Mouse (Mus musculus): ENCODE measurements around the gene Cyb561a3. TPM values are rescaled to one million over a fixed set of nuclear protein-coding genes. Genes with fewer than 3 reads are reported as not detected.
A peak's percentile ranks its signal among the peaks of the same experiment; 100 is the strongest.
"Not testable (repeated sequence)": the region's sequence is repeated elsewhere in the genome, so short reads cannot be mapped to it uniquely, and the experiment has no call there.

Cyb561a3 gene
- 15.1 and 15.5 TPM in 2 replicates for polyA plus RNA-seq (2012; rRNA removed)

DNA sequence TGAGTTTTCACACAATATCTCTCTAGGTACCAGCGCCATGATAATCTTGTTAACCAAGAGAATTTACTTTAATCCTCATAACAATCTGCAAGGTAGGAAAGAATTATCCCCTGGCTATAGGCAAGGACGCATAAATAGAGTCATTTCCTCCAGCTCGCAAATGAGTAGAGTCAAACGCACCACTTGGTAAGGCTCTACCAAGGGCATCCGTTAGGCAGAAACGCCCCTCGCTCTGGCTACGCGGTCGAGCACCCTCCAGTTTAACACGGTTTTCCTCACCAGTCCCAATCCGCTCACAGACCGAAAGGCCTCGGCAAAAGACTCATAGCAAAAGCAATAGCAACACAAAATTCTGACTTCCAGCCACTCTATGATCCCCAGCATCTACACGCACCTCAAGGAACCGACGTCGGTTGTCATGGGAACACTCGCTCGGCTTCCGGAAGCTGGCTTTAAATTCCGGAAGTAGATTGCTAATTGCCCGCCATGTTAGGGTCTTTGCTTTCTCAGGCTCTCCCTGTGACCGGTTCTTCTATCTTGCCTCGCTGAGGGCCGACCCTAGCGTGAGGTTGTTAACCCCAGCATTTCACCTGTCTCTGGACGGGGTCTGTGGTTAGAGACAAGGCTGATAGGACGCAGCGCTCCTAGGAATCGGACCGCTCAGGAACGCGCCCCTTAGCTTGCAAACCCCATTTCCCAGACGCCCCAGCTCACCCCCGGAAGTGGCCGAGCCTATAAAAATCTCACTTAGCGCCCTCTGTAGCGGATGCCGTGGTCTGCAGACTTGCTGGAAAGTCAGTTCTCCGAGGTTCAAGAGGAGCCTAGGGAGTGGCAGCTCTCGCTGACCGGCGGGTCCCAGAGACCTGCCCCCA lies at the start of gene Cyb561a3, which contains the start of gene Tmem138:
Cyb561a3 (plus strand) TSS at position 483 of the 872 bp plus-strand sequence.
Tmem138 (minus strand) TSS at position 673 of the 872 bp plus-strand sequence.
- Histone ChIP-seq H3K27ac (ENCODE audit: insufficient read depth, low read length) (peak within 1 kb of the TSS; percentile 75), H3K4me3 (ENCODE audit: insufficient read depth, low read length) (peak within 1 kb of the TSS; percentile 54), H3K4me1 (ENCODE audit: control insufficient read depth, insufficient read depth, low read length) (0 out of 2 replicates have a peak, but pooled peaks cover 1% of the 10 kb centered on the region)
- TF ChIP-seq POLR2A (IDR thresholded peaks at IDR 0.05; ENCODE audit: extremely low read depth, insufficient read depth, low read length) (peak; percentile 86), CTCF (IDR thresholded peaks at IDR 0.05; ENCODE audit: extremely low read depth, insufficient read depth, low read length) (no peak)

DNA sequence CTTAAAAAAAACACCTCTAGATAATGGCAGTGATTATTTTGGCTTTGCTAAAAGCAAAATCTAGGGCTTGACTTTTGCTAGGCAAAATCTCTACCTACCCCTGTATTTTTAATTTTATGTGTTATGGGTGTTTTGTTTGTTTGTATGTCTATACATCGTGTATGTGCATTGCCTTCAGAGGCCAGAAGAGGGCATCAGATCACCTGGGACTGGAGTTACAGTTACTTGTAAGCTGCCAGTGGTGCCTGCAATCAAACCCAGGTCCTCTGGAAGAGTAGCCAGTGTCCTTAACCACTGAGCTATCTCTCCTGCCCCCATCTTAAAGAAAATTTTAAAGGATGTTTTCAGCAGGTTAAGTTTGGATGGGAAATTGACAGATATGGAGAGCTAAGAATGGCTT lies 46.9 kb upstream of the Cyb561a3 start:
- H3K4me3 ChIP-seq (ENCODE audit: insufficient read depth, low read length): no peak overlapping the region
- TF ChIP-seq POLR2A (IDR thresholded peaks at IDR 0.05; ENCODE audit: extremely low read depth, insufficient read depth, low read length) (no peak), CTCF (IDR thresholded peaks at IDR 0.05; ENCODE audit: extremely low read depth, insufficient read depth, low read length) (no peak)
- peaks cover 3% of the 10 kb centered on the region for H3K4me1 ChIP-seq (ENCODE audit: control insufficient read depth, insufficient read depth, low read length)
- no peak overlapping the region for H3K27ac ChIP-seq (ENCODE audit: insufficient read depth, low read length)

DNA sequence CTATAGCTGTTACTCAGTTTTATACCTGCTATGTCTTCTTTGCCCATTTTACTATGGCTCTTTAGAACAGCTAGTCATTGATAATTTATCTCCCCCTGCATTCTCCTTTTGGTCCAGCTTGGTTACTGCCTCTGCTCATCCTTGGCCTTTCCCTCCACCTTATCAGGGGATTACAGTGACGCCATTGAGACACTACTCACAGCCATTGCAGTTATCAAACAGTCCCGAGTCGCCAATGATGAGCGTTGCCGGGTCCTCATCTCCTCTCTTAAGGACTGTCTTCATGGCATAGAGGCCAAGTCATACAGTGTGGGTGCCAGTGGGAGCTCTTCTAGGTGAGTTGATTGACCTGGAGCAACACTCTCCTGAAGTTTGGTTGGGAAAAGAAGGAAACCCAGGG lies 37.5 kb upstream of the Cyb561a3 start:
- no peak overlapping the region for H3K27ac ChIP-seq (ENCODE audit: insufficient read depth, low read length)
- no peak overlapping the region for H3K4me3 ChIP-seq (ENCODE audit: insufficient read depth, low read length)
- no peaks in the 10 kb centered on the region for H3K4me1 ChIP-seq (ENCODE audit: control insufficient read depth, insufficient read depth, low read length)
- TF ChIP-seq CTCF (IDR thresholded peaks at IDR 0.05; ENCODE audit: extremely low read depth, insufficient read depth, low read length) (no peak), POLR2A (IDR thresholded peaks at IDR 0.05; ENCODE audit: extremely low read depth, insufficient read depth, low read length) (no peak)

DNA sequence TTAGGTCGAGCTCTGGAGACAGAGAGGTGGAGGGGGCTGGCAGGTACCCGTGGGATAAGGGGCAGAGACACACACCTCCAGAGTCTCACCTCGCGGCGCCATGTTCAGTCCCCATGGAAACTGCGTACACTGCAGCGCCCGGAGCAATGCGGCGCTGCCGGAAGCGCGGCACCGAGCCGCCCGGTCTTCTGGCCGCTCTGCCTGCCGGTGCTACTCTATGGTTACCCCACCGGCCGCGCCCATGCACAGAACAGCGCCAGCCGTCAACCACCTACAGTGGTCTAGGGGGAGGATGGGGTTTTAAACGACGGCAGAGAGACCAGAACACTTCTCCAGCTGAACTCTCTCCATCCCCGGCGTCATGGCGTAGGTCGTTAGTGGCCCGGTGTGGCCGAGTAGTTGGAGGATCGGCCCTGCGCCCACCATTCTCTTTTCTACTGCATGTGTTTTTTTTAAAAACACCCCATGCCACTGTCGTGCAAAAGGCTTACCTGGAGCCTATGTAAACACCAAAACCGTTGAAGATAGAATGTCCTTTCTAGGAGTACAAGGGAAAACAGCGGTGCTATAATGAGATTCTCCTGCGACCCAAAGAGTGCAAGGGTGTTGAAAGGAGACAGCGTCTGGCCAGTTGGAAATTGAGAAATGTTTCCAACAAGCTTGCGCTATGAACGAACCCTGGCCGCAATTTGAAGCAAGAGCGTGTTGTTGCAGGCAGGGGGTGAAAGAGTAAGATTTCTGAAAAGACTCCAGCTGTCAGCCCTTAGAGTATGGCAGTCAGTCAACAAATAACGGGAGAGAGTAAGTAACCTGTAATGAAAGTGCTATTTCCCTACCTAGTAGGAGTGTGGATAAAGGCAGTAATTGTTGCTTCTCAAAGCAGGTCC lies 21.1 kb upstream of the Cyb561a3 start, which contains the start of gene Tmem216:
Tmem216 (minus strand) TSS at position 615 of the 887 bp plus-strand sequence.
- no peak for TF ChIP-seq CTCF (IDR thresholded peaks at IDR 0.05; ENCODE audit: extremely low read depth, insufficient read depth, low read length)
- peak; percentile 49; the same call in 1 of the 2 replicates for TF ChIP-seq POLR2A (IDR thresholded peaks at IDR 0.05; ENCODE audit: extremely low read depth, insufficient read depth, low read length)
- Histone ChIP-seq H3K4me3 (ENCODE audit: insufficient read depth, low read length) (peak within 1 kb of the TSS; percentile 53), H3K27ac (ENCODE audit: insufficient read depth, low read length) (peak within 1 kb of the TSS; percentile 54), H3K4me1 (ENCODE audit: control insufficient read depth, insufficient read depth, low read length) (no peaks in the 10 kb centered on the region; the same call in 1 of the 2 replicates)

DNA sequence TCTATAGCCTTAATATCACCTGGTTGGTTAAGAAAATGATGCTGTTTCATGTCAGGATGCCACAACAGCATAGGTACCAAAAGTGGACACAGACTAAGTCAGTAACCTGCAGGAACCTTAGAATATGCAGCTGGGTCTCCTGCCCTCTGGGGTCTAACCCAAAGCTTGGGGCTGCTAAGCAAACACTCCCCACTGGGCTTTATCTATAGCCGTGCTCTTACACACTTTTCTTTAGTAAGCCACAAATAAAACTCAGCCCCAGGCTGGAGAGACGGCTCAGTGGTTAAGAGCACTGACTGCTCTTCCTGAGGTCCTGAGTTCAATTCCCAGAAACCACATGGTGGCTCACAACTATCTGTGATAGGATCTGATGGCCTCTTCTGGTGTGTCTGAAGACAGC lies 20.0 kb upstream of the Cyb561a3 start:
- Histone ChIP-seq H3K27ac (ENCODE audit: insufficient read depth, low read length) (no peak overlapping the region), H3K4me1 (ENCODE audit: control insufficient read depth, insufficient read depth, low read length) (no peaks in the 10 kb centered on the region; the same call in 1 of the 2 replicates), H3K4me3 (ENCODE audit: insufficient read depth, low read length) (no peak overlapping the region)
- no peak for TF ChIP-seq CTCF (IDR thresholded peaks at IDR 0.05; ENCODE audit: extremely low read depth, insufficient read depth, low read length)
- no peak for TF ChIP-seq POLR2A (IDR thresholded peaks at IDR 0.05; ENCODE audit: extremely low read depth, insufficient read depth, low read length)

DNA sequence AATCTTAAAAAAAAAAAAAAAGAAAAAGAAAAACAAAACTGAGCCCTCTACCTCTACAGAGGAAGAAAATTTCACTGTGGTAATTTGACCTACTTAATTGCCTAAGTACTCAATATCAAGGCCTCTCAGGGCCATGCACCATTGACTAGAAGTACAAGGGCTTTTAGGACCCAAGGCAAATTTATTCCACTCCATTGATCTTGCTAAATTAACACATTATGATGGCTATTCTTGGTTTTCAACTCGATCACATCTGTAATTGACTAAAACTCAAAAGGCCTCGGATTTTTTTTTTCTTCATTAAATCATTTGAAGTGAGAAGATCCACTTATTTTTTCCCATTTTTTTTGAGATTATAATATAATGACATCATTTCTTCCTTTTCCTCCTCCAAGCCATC lies 19.5 kb upstream of the Cyb561a3 start:
- Histone ChIP-seq H3K4me3 (ENCODE audit: insufficient read depth, low read length) (no peak overlapping the region), H3K27ac (ENCODE audit: insufficient read depth, low read length) (no peak overlapping the region), H3K4me1 (ENCODE audit: control insufficient read depth, insufficient read depth, low read length) (no peaks in the 10 kb centered on the region; the same call in 1 of the 2 replicates)
- TF ChIP-seq CTCF (IDR thresholded peaks at IDR 0.05; ENCODE audit: extremely low read depth, insufficient read depth, low read length) (no peak), POLR2A (IDR thresholded peaks at IDR 0.05; ENCODE audit: extremely low read depth, insufficient read depth, low read length) (no peak)

DNA sequence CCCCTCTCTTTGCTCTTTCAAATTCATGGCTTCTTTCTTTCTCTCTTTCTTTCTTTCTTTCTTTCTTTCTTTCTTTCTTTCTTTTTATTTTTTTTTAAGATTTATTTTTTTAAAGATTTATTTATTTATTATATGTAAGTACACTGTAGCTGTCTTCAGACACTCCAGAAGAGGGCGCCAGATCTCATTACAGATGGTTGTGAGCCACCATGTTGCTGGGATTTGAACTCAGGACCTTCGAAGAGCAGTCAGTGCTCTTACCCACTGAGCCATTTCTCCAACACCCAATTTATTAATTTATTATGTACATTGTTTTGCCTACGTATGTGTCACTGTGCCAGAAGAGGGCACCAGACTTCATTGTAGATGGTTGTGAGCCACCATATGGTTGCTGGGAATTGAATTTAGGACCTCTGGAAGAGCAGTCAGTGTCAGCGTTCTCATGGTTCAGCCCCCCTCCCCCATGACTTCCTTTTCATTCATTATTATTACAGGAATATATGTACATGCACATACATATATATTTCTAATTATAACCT lies 19.1 kb upstream of the Cyb561a3 start:
- H3K4me3 ChIP-seq (ENCODE audit: insufficient read depth, low read length); H3K27ac ChIP-seq (ENCODE audit: insufficient read depth, low read length); H3K4me1 ChIP-seq (ENCODE audit: control insufficient read depth, insufficient read depth, low read length): not testable (repeated sequence)

DNA sequence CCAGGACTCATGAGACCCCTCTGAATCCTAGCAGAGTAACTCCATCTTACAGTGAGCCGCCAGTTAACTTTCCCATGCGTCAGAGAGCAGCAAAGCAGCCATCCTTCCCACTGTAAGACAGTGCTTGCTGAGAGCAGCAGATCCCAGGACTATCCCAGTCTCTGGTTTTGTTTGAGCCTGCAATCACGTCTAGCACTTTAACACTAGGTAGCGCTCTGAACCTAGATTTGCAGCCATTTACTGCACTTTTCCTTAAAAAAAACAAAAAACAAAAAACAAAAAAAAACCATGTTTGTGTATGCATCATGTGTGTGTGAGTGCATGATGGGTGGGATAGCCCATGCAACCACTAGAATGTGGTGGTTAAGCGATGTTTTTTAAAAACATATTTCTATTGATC lies 16.9 kb upstream of the Cyb561a3 start:
- Histone ChIP-seq H3K27ac (ENCODE audit: insufficient read depth, low read length) (no peak overlapping the region), H3K4me1 (ENCODE audit: control insufficient read depth, insufficient read depth, low read length) (no peaks in the 10 kb centered on the region), H3K4me3 (ENCODE audit: insufficient read depth, low read length) (no peak overlapping the region)
- TF ChIP-seq POLR2A (IDR thresholded peaks at IDR 0.05; ENCODE audit: extremely low read depth, insufficient read depth, low read length): no peak
- no peak for TF ChIP-seq CTCF (IDR thresholded peaks at IDR 0.05; ENCODE audit: extremely low read depth, insufficient read depth, low read length)

All from cortical plate, adult 2 months (tissue).